ENCODE assay signal across 20 mouse cellular contexts in the genomic region with DNA sequence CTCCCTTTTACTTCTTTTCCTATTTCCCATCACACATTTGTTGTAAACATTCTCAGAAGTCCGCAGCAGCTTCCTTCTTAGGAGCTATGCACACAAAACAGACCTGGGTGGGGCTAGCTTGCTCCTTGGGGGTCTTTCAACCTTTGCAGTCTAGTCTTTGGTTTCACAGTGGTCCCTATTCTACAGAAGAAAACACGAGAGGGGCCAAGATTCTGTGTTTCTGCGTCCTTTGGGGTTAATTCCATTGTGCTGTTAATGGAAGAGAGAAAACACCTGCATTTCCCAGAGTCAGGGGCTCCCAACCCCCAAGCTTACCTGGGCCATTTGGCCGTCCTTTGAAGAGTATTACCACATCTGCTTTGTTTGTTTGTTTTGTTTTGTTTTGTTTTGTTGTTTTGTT.
DNase-seq lines count a peak whose midpoint lies in the region; ATAC-seq and TF ChIP-seq lines count a peak whose summit lies in the region.
"Had no signal": no experiment of that assay in that cellular context is flagged by ENCODE, and none has a peak within 500 bp of the region (broad histone marks: within the 10 kb centered on the region; RNA-seq: fewer than 3 reads in every experiment).

No protein-coding gene starts in this region.

- peak overlapping the region; percentile 54; the same call in 1 of the 2 replicates for H3K4me2 ChIP-seq in neural tube, embryonic 12.5 days (replicated peaks)
- H3K4me2 ChIP-seq in intestine, embryonic 14.5 days (ENCODE audit: low read length): peak overlapping the region; percentile 50

- intact Hi-C loops in heart, postnatal 10 days (cut with DNase I): no loop called here

- H3K9ac ChIP-seq in neural tube, embryonic 12.5 days: no peak overlapping the region
- H3K9ac ChIP-seq in intestine, embryonic 14.5 days (ENCODE audit: low read length): no peak overlapping the region

- 0 out of 2 replicates have a peak overlapping the region, but pooled peaks have one; percentile 55 for H3K4me3 ChIP-seq in heart, embryonic 10.5 days
- H3K4me3 ChIP-seq in neural tube, embryonic 12.5 days: no peak overlapping the region
- H3K4me3 ChIP-seq in intestine, embryonic 14.5 days (ENCODE audit: low read depth, low read length): no peak overlapping the region
- H3K4me3 ChIP-seq in small intestine, adult 2 months (ENCODE audit: low read depth, low read length): no peak overlapping the region

- no peak overlapping the region for H3K27ac ChIP-seq in heart, embryonic 10.5 days
- no peak overlapping the region for H3K27ac ChIP-seq in neural tube, embryonic 12.5 days
- peak overlapping the region; percentile 77 for H3K27ac ChIP-seq in intestine, embryonic 14.5 days (ENCODE audit: low read depth)
- peak overlapping the region; percentile 77 for H3K27ac ChIP-seq in small intestine, adult 2 months (ENCODE audit: insufficient read depth, low read depth, low read length)
- H3K27ac ChIP-seq: macrophage had no signal

- H3K4me1 ChIP-seq in heart, embryonic 10.5 days: peaks cover 31% of the 10 kb centered on the region
- H3K4me1 ChIP-seq in neural tube, embryonic 12.5 days: peaks cover 16% of the 10 kb centered on the region
- peaks cover 15% of the 10 kb centered on the region; the same call in 1 of the 2 replicates for H3K4me1 ChIP-seq in intestine, embryonic 14.5 days (replicated peaks; ENCODE audit: control insufficient read depth, insufficient read depth, low read length)
- H3K4me1 ChIP-seq in small intestine, adult 2 months (ENCODE audit: control insufficient read depth, insufficient read depth, insufficient read length, low read length): peaks cover 11% of the 10 kb centered on the region

- TF ChIP-seq POLR2A in small intestine, adult 2 months (IDR thresholded peaks at IDR 0.05; ENCODE audit: low read depth, low read length): no peak

- WGBS in heart, embryonic 10.5 days: 43% methylated on average over 4 of the region's 4 CpGs
- 25% methylated on average over 4 of the region's 4 CpGs for WGBS in neural tube, embryonic 12.5 days
- 39% methylated on average over 4 of the region's 4 CpGs for whole genome bisulfite sequencing in intestine, embryonic 14.5 days
- WGBS in small intestine, adult 2 months: 44% methylated on average over 4 of the region's 4 CpGs

- no peak for ATAC-seq in neural tube, embryonic 12.5 days (ENCODE audit: low FRiP score, low read depth)
- ATAC-seq in intestine, embryonic 14.5 days (replicated peaks; ENCODE audit: low FRiP score, low TSS enrichment, low read depth): no peak
- ATAC-seq: activated CD4-positive, CD25-positive, alpha-beta regulatory T cell, adult 4 months; lung, postnatal 0 days had no signal

- H3K27me3 ChIP-seq in heart, embryonic 10.5 days (ENCODE audit: insufficient read depth, poor library complexity, severe bottlenecking): peaks cover 5% of the 10 kb centered on the region; the same call in 1 of the 2 replicates
- peaks cover 6% of the 10 kb centered on the region; the same call in 1 of the 2 replicates for H3K27me3 ChIP-seq in neural tube, embryonic 12.5 days (replicated peaks)
- 0 out of 2 replicates have a peak, but pooled peaks cover 2% of the 10 kb centered on the region for H3K27me3 ChIP-seq in intestine, embryonic 14.5 days (replicated peaks; ENCODE audit: control insufficient read depth, insufficient read depth, low read length)
- H3K27me3 ChIP-seq in small intestine, adult 2 months (ENCODE audit: control insufficient read depth, insufficient read depth, low read length): no peaks in the 10 kb centered on the region; the same call in 1 of the 2 replicates

- no peak for TF ChIP-seq CTCF in small intestine, adult 2 months (IDR thresholded peaks at IDR 0.05; ENCODE audit: extremely low read depth, insufficient read length, insufficient replicate concordance, low read depth, low read length)

- no peaks in the 10 kb centered on the region for H3K36me3 ChIP-seq in heart, embryonic 10.5 days
- H3K36me3 ChIP-seq in neural tube, embryonic 12.5 days: no peaks in the 10 kb centered on the region
- no peaks in the 10 kb centered on the region for H3K36me3 ChIP-seq in intestine, embryonic 14.5 days (ENCODE audit: control insufficient read depth, insufficient read depth, low read length)
- H3K36me3 ChIP-seq in small intestine, adult 2 months (ENCODE audit: control insufficient read depth, insufficient read depth, low read length): no peaks in the 10 kb centered on the region
- H3K36me3 ChIP-seq: hindbrain, embryonic 10.5 days had no signal

- H3K9me3 ChIP-seq in heart, embryonic 10.5 days: no peaks in the 10 kb centered on the region
- no peaks in the 10 kb centered on the region for H3K9me3 ChIP-seq in neural tube, embryonic 12.5 days
- H3K9me3 ChIP-seq in intestine, embryonic 14.5 days (ENCODE audit: control insufficient read depth, low read length): no peaks in the 10 kb centered on the region

- no peak for DNase-seq in heart, embryonic 10.5 days (ENCODE audit: low spot score)
- no peak for DNase-seq in heart, postnatal 10 days
- no peak for DNase-seq in neural tube, embryonic 10.5 days (ENCODE audit: extremely low spot score, low spot score)
- DNase-seq in intestine, embryonic 14.5 days (ENCODE audit: low spot score): no peak
- DNase-seq in cerebellum, adult 18-20 months: no peak
- DNase-seq in layer of hippocampus, adult 18-20 months (ENCODE audit: low spot score in 2 of 2): no peak
- DNase-seq: adrenal gland, adult 8-10 months; cerebellum, adult 2 months; cerebellum, postnatal 36 days; kidney, adult 9 months; kidney, postnatal 25 days; right cerebral cortex, postnatal 14 days; thymus, adult 18-20 months; thymus, postnatal 4 days had no signal

Comparison
In these comparisons a context has a peak if more than half of its experiments do, and no peak if none do; other contexts are left out.
1. H3K27ac ChIP-seq: peak in intestine, embryonic 14.5 days (single experiment) and small intestine, adult 2 months (single experiment); none in heart, embryonic 10.5 days (single experiment) and neural tube, embryonic 12.5 days (single experiment).